Mouse (Mus musculus) neural tube, embryonic 14.5 days (tissue): ENCODE results near the gene Colq. TPM values are rescaled to one million over a fixed set of nuclear protein-coding genes. Genes with fewer than 3 reads are reported as not detected.

Experiments
- ATAC-seq: fragments of 200-750 bp; cut with Nextera tagmentation; 2 replicates; pipeline ENCODE4 v1.8.0; 2017; ENCODE audit warnings: low read depth, mild to moderate bottlenecking, moderate TSS enrichment, moderate library complexity
- H3K27ac ChIP-seq: fragments of 300-500 bp; sonication (generic); 2 replicates; pipeline ENCODE4 v1.5.1; 2014; ENCODE audit warnings: low read depth, mild to moderate bottlenecking, control low read depth, low read length, moderate library complexity, mixed read lengths
- H3K27me3 ChIP-seq: fragments of 300-500 bp; sonication (generic); 2 replicates; pipeline ENCODE4 v1.6.1; 2014; ENCODE audit warnings: low read length; ENCODE audit not compliant: control insufficient read depth, insufficient read depth
- H3K36me3 ChIP-seq: fragments of 300-500 bp; sonication (generic); 2 replicates; pipeline ENCODE4 v1.6.1; 2014; ENCODE audit warnings: low read length, mixed read lengths; ENCODE audit not compliant: control insufficient read depth, insufficient read depth
- H3K4me1 ChIP-seq: fragments of 300-500 bp; sonication (generic); 2 replicates; pipeline ENCODE4 v1.6.1; 2014; ENCODE audit warnings: low read length; ENCODE audit not compliant: control insufficient read depth, insufficient read depth
- H3K4me2 ChIP-seq: fragments of 300-500 bp; sonication (generic); 2 replicates; pipeline ENCODE4 v1.6.1; 2014; ENCODE audit warnings: mild to moderate bottlenecking, low read depth, low read length, control low read depth
- H3K4me3 ChIP-seq: fragments of 300-500 bp; sonication (generic); 2 replicates; pipeline ENCODE4 v1.5.1; 2014; ENCODE audit warnings: low read depth, low read length, control low read depth, mixed read lengths
- H3K9ac ChIP-seq: fragments of 300-500 bp; sonication (generic); replicated peaks from 2 replicates; pipeline ENCODE4 v1.6.1; 2014; ENCODE audit warnings: low read depth, mild to moderate bottlenecking, control low read depth, low read length, mixed read lengths
- H3K9me3 ChIP-seq: fragments of 300-500 bp; sonication (generic); 2 replicates; pipeline ENCODE4 v1.6.1; 2016; ENCODE audit warnings: low read length; ENCODE audit not compliant: control insufficient read depth
- WGBS: fragments of 180-500 bp; shearing (Covaris S2); extraction: QIAGEN DNeasy Blood & Tissue Kit; methylation state at CpG from one replicate; pipeline ENCODE4 v1.1.7; 2014; 5-methylcytosine and 5-hydroxymethylcytosine counted together
- polyA plus RNA-seq: library from polyadenylated mRNA; unstranded; fragments of >200 nt; fragmentation: Nextera tagmentation; extraction: Ambion mirVana; gene quantifications from 2 replicates; pipeline ENCODE4 v1.2.1, GENCODE M21; 2014

The Colq gene
- polyA plus RNA-seq, 1 experiment from 2014 or later: 0.23 TPM

DNA sequence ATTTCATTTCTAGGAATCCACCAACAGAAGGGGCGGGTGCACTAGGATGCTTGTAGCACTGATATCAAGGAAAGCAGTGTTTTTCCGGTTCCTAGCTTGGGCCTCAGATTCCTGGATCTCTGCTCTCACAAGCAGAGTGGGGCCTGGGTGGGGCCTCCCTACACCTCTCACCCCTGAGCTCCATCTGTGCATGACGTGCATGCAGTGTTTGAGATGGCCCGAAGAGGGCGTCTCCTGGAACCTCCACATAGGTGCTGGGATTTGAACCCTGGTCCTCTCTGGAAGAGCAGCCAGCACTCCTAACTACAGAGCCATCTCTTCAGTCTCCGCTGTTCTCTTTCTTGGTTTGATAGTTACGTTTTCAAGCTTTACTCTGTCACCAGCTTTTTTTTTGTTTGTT lies 36.1 kb downstream of the Colq start:
- Histone ChIP-seq H3K4me3 (no peak overlapping the region), H3K36me3 (no peaks in the 10 kb centered on the region), H3K4me1 (no peaks in the 10 kb centered on the region), H3K9me3 (no peaks in the 10 kb centered on the region), H3K27ac (no peak overlapping the region), H3K27me3 (no peaks in the 10 kb centered on the region), H3K4me2 (no peak overlapping the region), H3K9ac (no peak overlapping the region)
- no peak for ATAC-seq
- WGBS: 94% methylated on average over 7 of the region's 7 CpGs

DNA sequence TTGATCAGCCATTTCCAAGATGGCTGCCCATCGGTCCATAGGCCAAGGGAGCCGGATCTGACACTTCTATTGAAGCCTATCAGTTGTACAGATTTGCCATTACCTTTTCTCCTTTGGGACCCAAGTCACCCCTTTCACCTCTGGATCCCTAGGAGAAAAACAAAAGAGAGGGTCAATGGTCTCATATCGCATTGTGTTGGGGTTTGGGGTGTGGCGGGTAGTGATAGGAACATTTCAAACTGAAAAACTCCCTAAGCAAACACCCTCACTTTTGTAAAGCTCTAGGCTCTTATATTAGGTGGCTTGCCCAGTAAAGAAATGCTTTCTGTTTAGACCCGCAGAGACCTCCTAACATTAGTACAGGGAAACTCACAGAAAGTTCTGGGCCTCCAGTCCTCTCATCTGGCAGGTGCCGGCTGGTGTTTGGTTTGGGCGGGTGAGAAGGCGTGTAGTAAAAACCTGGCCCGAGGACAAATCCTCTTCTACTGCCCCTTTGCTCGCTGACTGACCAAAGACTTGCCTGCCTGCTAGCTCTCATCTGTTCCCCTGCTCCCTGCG lies 47.2 kb downstream of the Colq start:
- no peaks in the 10 kb centered on the region for H3K36me3 ChIP-seq
- no peak overlapping the region for H3K4me2 ChIP-seq
- H3K27ac ChIP-seq: no peak overlapping the region
- no peaks in the 10 kb centered on the region for H3K9me3 ChIP-seq
- WGBS: 91% methylated on average over 11 of the region's 11 CpGs
- H3K27me3 ChIP-seq: no peaks in the 10 kb centered on the region
- no peaks in the 10 kb centered on the region for H3K4me1 ChIP-seq
- H3K4me3 ChIP-seq: no peak overlapping the region
- no peak for ATAC-seq
- no peak overlapping the region for H3K9ac ChIP-seq

DNA sequence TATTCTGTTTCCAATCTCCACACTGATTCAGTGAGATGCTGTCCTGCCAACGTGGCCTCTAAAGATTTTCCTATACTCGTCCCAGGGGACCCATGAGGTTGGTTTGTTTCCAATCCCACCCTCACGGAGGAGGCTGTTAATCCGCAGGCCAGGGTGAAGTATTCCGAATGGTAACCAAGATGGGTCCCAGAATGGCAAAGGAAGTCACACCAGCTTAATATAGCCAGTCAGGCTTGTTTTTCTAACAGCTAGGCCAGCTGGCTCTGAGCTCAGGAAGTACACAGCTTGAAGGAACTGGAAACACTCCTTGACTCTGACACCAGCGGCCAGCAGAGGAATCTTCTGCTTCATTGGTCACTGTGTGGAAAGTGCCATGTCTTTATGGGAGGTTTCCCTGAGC lies 53.8 kb downstream of the Colq start:
- Histone ChIP-seq H3K9ac (no peak overlapping the region), H3K27me3 (no peaks in the 10 kb centered on the region), H3K4me3 (no peak overlapping the region), H3K9me3 (no peaks in the 10 kb centered on the region), H3K27ac (no peak overlapping the region), H3K4me1 (no peaks in the 10 kb centered on the region), H3K4me2 (no peak overlapping the region), H3K36me3 (no peaks in the 10 kb centered on the region)
- ATAC-seq: no peak
- WGBS: 69% methylated on average over 6 of the region's 6 CpGs

DNA sequence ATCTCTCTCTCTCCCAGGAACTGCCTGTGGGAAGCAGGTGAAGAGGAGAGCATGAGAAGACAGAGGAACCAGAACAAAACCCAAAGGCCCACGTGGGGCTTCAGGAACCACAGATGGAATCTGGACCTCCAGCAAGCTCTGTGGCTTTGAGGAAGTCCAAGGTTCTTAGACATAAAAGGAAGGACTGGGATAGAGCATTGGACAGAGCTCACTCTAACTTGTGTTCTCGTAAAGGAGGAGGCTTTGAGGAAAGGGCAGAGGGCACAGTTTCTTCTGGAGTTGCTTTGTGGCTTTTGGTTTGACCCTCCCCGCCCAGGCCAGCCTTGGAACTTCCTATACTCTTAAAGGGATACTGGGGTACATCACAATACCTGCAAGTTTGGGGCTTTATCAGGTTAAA lies 58.5 kb downstream of the Colq start:
- no peak for ATAC-seq
- Histone ChIP-seq H3K9ac (no peak overlapping the region), H3K27me3 (no peaks in the 10 kb centered on the region), H3K4me2 (no peak overlapping the region), H3K36me3 (no peaks in the 10 kb centered on the region), H3K27ac (no peak overlapping the region), H3K4me3 (no peak overlapping the region), H3K9me3 (no peaks in the 10 kb centered on the region), H3K4me1 (no peaks in the 10 kb centered on the region)
- WGBS: 69% methylated on average over 3 of the region's 3 CpGs

DNA sequence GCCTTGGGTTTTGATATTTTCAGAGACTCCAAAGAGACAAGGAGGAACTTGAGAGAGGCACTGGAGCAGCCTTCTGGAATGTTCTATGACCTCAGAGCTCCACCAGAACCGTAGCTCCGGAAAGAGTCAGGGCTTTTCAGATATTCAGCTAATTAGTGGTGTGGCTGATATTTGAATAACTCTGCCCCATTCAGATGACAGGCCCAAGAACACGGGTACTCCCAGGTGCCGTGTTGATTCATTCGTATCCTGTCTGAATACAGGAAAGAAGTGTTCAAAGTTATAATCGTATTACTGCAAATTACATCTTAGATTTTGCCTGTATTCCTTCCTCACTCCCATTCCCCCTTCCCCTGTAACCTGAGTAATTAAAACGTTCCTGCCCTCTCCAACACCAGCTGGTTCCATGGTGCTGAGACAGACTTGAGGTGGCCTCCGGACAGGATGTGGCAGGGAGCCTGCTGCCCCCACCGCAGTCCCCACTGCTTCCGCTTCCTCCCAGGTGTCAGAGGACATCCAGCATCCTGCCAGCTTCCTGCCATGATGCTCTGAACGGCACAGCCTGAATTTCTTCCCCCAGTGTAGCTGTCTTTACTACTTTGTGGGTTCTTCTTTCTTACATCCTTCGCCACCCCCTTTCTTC lies 59.5 kb downstream of the Colq start:
- H3K4me1 ChIP-seq: no peaks in the 10 kb centered on the region
- no peak overlapping the region for H3K4me3 ChIP-seq
- WGBS: 79% methylated on average over 12 of the region's 12 CpGs
- no peak for ATAC-seq
- no peaks in the 10 kb centered on the region for H3K9me3 ChIP-seq
- no peak overlapping the region for H3K4me2 ChIP-seq
- H3K9ac ChIP-seq: no peak overlapping the region
- no peak overlapping the region for H3K27ac ChIP-seq
- no peaks in the 10 kb centered on the region for H3K36me3 ChIP-seq
- H3K27me3 ChIP-seq: no peaks in the 10 kb centered on the region

DNA sequence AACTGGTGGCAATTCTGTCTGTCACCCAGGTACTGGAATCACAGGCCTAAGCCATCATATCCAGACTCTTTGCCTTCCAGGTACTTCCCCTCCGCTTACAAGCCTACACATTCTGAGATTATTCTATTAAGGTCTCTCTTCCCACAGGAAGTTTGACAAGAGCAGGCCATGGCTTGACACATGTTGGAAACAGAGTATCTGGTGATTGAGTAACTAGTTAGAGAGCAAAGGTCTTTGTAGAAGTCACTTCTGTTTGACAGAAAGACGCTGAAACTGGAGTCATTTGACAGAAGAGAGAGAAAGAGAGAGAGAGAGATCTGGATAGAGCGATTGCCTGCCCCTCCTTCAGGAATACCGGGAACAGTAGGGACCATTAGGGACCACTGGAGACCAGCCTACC lies 60.3 kb downstream of the Colq start:
- H3K36me3 ChIP-seq: no peaks in the 10 kb centered on the region
- 93% methylated on average over 4 of the region's 4 CpGs for WGBS
- H3K4me3 ChIP-seq: no peak overlapping the region
- H3K4me1 ChIP-seq: no peaks in the 10 kb centered on the region
- H3K27me3 ChIP-seq: no peaks in the 10 kb centered on the region
- no peak overlapping the region for H3K27ac ChIP-seq
- H3K9ac ChIP-seq: no peak overlapping the region
- no peak for ATAC-seq
- no peaks in the 10 kb centered on the region for H3K9me3 ChIP-seq
- no peak overlapping the region for H3K4me2 ChIP-seq

DNA sequence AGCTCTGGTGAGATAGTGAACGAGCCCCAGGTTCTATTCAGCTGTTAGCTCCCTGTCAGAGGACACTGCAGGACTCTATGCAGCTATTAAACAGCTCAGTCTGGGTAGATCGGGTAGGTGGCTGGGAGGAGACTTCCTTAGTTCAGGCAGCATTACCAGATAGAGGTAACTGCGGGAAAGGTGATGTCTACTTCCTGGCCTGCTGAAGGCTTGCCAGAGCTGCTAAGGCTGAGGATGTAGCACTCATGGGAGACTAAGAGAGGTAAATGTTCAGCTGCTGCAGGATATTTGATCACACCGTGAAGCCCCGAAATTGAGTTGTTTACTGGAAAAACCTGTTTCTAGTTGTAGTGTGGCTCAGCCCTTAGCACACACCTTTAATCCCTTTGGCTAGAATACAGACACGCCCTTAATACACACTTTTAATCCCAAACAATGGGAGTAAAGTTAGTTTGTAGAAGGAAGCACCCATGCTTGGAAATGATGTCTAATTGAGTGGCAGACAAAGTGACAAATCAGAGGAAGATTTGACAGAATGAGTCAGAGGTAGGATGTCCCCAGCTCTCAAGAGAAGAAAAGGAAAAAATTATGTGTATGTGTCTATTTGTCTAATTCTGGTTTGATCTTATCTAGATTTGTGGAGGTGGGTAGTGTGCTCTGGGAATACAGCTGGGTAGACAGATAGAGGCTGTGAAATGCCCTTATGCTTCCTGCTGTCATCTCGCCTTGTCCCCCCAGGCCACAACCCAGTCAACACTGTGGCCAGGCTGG lies 65.9 kb downstream of the Colq start:
- Histone ChIP-seq H3K4me2 (no peak overlapping the region), H3K4me3 (no peak overlapping the region), H3K27ac (no peak overlapping the region), H3K9me3 (no peaks in the 10 kb centered on the region), H3K4me1 (no peaks in the 10 kb centered on the region), H3K9ac (no peak overlapping the region), H3K27me3 (no peaks in the 10 kb centered on the region), H3K36me3 (no peaks in the 10 kb centered on the region)
- WGBS: 76% methylated on average over 7 of the region's 7 CpGs
- ATAC-seq: no peak

DNA sequence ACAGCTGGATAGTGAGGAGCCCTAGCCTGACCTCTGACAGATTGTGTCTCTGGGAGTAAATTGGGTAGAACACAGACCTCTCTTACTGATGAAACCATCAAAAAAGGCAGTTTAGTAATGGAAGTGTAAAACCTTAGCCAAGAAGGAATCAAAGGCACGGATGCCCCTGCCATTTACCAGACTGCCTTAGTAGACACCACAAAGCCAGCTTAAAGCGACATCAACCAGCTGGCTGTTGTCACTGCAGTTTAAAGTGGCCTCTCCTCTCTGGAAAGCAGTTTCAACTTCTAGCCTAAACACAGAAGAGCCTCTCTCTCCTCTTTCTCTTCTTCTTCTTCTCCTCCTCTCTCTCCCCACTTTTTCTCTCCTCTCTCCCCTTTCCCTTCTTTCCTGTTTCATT lies 69.8 kb downstream of the Colq start:
- Histone ChIP-seq H3K4me3 (no peak overlapping the region), H3K9me3 (no peaks in the 10 kb centered on the region)
- no peak for ATAC-seq

DNA sequence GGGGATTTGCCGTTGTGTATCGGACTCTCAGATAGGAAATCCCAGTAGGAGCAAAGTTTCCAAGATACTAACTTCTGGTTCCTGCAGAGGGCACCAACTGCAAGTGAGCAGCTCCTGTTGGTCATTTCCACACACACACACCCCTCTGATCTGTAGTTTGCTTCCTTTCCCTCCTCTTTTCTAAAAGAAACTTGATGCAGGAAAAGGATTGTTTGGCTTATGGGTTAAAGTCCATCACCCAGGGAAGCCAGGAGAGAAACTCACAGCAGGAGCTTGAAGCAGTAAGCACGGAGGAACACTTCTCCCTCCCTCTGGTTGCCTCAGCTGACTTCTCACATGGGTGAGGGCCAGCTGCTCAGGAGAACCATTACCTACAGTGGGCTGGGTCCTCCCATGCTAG lies 72.0 kb downstream of the Colq start:
- Histone ChIP-seq H3K4me1 (no peaks in the 10 kb centered on the region), H3K27ac (no peak overlapping the region), H3K4me3 (no peak overlapping the region), H3K36me3 (no peaks in the 10 kb centered on the region), H3K9ac (no peak overlapping the region), H3K9me3 (no peaks in the 10 kb centered on the region), H3K4me2 (no peak overlapping the region), H3K27me3 (no peaks in the 10 kb centered on the region)
- WGBS: 60% methylated on average over 3 of the region's 3 CpGs
- no peak for ATAC-seq

More for the DNA sequence above, 69.8 kb downstream of the Colq start:
- Histone ChIP-seq H3K36me3 (no peaks in the 10 kb centered on the region), H3K4me2 (no peak overlapping the region), H3K27ac (no peak overlapping the region), H3K4me1 (no peaks in the 10 kb centered on the region), H3K27me3 (no peaks in the 10 kb centered on the region), H3K9ac (no peak overlapping the region)
- WGBS: 80% methylated on average over 2 of the region's 2 CpGs
